Mouse (Mus musculus) embryonic facial prominence, embryonic 12.5 days (tissue): Measurements from ENCODE around the gene Srsf6. TPM values are rescaled to one million over a fixed set of nuclear protein-coding genes. Genes with fewer than 3 reads are reported as not detected.
"Not testable (repeated sequence)": the region's sequence is repeated elsewhere in the genome, so short reads cannot be mapped to it uniquely, and the experiment has no call there.

ENCODE experiments used
- ATAC-seq: fragments of 200-750 bp; cut with Nextera tagmentation; 2 replicates; pipeline ENCODE4 v1.8.0; 2017; ENCODE audit not compliant: insufficient number of reproducible peaks, insufficient read depth, low FRiP score, low TSS enrichment
- H3K27ac ChIP-seq: fragments of 300-500 bp; sonication (generic); 2 replicates; pipeline ENCODE4 v1.5.1; 2016; ENCODE audit warnings: mild to moderate bottlenecking
- H3K27me3 ChIP-seq: fragments of 300-500 bp; sonication (generic); 2 replicates; pipeline ENCODE4 v1.6.1; 2016; ENCODE audit warnings: mild to moderate bottlenecking, moderate library complexity
- H3K36me3 ChIP-seq: fragments of 300-500 bp; sonication (generic); 2 replicates; pipeline ENCODE4 v1.6.1; 2016; ENCODE audit warnings: mild to moderate bottlenecking
- H3K4me1 ChIP-seq: fragments of 300-500 bp; sonication (generic); 2 replicates; pipeline ENCODE4 v1.6.1; 2016
- H3K4me2 ChIP-seq: fragments of 300-500 bp; sonication (generic); replicated peaks from 2 replicates; pipeline ENCODE4 v1.6.1; 2016; ENCODE audit warnings: mild to moderate bottlenecking, moderate library complexity
- H3K4me3 ChIP-seq: fragments of 300-500 bp; sonication (generic); 2 replicates; pipeline ENCODE4 v1.5.1; 2016; ENCODE audit warnings: mild to moderate bottlenecking
- H3K9ac ChIP-seq: fragments of 300-500 bp; sonication (generic); 2 replicates; pipeline ENCODE4 v1.6.1; 2016; ENCODE audit warnings: mild to moderate bottlenecking, moderate library complexity
- H3K9me3 ChIP-seq: fragments of 300-500 bp; sonication (generic); 2 replicates; pipeline ENCODE4 v1.6.1; 2016; ENCODE audit warnings: mild to moderate bottlenecking, moderate library complexity
- WGBS: fragments of 180-500 bp; shearing (Covaris S2); methylation state at CpG from one replicate; pipeline ENCODE4 v1.1.7; 2016; 5-methylcytosine and 5-hydroxymethylcytosine counted together
- polyA plus RNA-seq: library from polyadenylated mRNA; unstranded; fragments of >200 nt; fragmentation: Nextera tagmentation; extraction: Ambion mirVana; gene quantifications from 2 replicates; pipeline ENCODE4 v1.2.1, GENCODE M21; 2016

Srsf6 gene
- polyA plus RNA-seq: 255 and 274 TPM in 2 replicates

GRCm38 (mm10) chr2:162931123-162931673 lies at the start of gene Srsf6:
Srsf6 (plus strand) TSS chr2:162931528.
- Histone ChIP-seq H3K36me3 (peaks cover 34% of the 10 kb centered on the region), H3K9ac (peak within 1 kb of the TSS; percentile 100), H3K27me3 (no peaks in the 10 kb centered on the region), H3K4me1 (peaks cover 8% of the 10 kb centered on the region), H3K4me2 (peak within 1 kb of the TSS; percentile 89), H3K4me3 (peak within 1 kb of the TSS; percentile 100), H3K27ac (peak within 1 kb of the TSS; percentile 97), H3K9me3 (no peaks in the 10 kb centered on the region)
- peak; percentile 86 for ATAC-seq
- 0% methylated on average over 47 of the region's 68 CpGs for WGBS

- ATAC-seq: no peak
- Histone ChIP-seq H3K27ac (no peak overlapping the region), H3K9me3 (no peaks in the 10 kb centered on the region), H3K36me3 (no peaks in the 10 kb centered on the region), H3K4me2 (no peak overlapping the region), H3K4me1 (no peaks in the 10 kb centered on the region), H3K9ac (no peak overlapping the region), H3K27me3 (no peaks in the 10 kb centered on the region), H3K4me3 (no peak overlapping the region)
- 56% methylated on average over 2 of the region's 2 CpGs for WGBS
Measured at GRCm38 (mm10) chr2:162884101-162884500, 47.2 kb upstream of the Srsf6 start.

DNA sequence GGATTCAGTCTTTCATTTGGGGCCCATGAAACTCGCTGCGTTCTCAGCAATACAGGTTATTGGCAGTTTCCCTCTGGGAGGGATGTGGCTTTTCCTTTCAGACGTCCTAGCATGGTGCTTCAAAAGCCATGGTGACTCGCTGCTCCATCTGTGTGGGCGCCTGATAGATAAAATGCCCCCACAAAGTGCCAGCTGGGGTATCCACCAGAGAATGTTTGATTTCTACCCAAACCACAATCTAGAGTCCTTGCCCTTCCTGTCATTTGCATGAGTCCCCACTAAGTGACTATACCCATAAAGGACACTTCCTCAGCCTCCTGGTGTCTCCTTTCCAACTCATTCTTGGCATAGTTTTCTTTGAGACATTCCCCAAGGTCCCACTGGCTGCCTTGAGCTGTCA lies 44.2 kb upstream of the Srsf6 start:
- Histone ChIP-seq H3K27ac (no peak overlapping the region), H3K9me3 (no peaks in the 10 kb centered on the region), H3K36me3 (no peaks in the 10 kb centered on the region), H3K4me1 (no peaks in the 10 kb centered on the region), H3K4me2 (no peak overlapping the region), H3K4me3 (no peak overlapping the region), H3K9ac (no peak overlapping the region), H3K27me3 (no peaks in the 10 kb centered on the region)
- 67% methylated on average over 5 of the region's 5 CpGs for WGBS
- no peak for ATAC-seq

DNA sequence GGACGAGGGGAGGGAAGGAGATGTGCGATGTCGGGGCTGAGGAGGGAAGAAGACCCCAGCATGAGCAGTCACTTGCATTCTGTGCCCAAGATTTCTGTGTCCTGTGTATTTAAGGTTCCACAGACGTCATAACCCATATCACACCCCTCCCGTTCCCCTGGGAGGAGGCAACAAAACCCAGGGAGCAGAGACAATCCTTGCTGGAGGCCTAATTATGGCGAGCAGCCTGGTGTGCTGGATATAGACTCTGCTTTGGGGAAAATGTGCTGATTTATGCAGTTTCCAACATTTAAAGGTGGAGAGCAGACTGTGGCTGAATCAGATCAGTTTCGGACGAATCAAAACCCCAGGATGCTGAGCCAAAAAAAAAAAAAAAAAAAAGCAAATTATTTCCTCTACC lies 42.7 kb upstream of the Srsf6 start:
- no peak overlapping the region for H3K4me2 ChIP-seq
- H3K36me3 ChIP-seq: no peaks in the 10 kb centered on the region
- ATAC-seq: no peak
- H3K4me1 ChIP-seq: no peaks in the 10 kb centered on the region
- no peak overlapping the region for H3K4me3 ChIP-seq
- H3K9me3 ChIP-seq: no peaks in the 10 kb centered on the region
- H3K9ac ChIP-seq: no peak overlapping the region
- no peak overlapping the region for H3K27ac ChIP-seq
- 77% methylated on average over 8 of the region's 8 CpGs for WGBS
- no peaks in the 10 kb centered on the region for H3K27me3 ChIP-seq

- H3K4me2 ChIP-seq: no peak overlapping the region
- H3K27me3 ChIP-seq: no peaks in the 10 kb centered on the region
- WGBS: 70% methylated on average over 7 of the region's 7 CpGs
- no peak overlapping the region for H3K9ac ChIP-seq
- H3K4me3 ChIP-seq: no peak overlapping the region
- no peaks in the 10 kb centered on the region for H3K9me3 ChIP-seq
- no peaks in the 10 kb centered on the region for H3K36me3 ChIP-seq
- H3K4me1 ChIP-seq: no peaks in the 10 kb centered on the region
- no peak overlapping the region for H3K27ac ChIP-seq
- no peak for ATAC-seq
Measured at GRCm38 (mm10) chr2:162889191-162889590, 42.1 kb upstream of the Srsf6 start.

DNA sequence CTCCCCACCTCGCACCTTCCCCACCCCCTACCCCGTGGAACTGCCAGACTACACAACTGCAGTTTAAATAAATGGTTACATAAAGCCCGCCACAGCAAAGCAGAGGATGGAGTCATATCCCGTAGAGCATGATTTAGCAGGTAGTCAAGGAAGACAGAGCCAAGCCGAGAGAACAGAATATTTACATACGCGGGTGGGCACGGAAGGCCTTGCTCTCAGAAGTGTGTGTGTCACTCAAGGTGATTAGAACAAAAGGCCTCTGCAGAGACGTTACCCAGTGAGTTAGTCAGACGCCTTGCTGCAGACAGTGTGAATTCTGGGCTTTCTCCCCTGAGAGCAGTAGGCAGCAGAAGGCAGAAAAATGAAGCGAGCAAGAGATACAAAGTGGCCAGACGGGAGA lies 41.6 kb upstream of the Srsf6 start:
- H3K9ac ChIP-seq: no peak overlapping the region
- no peak overlapping the region for H3K27ac ChIP-seq
- ATAC-seq: no peak
- no peak overlapping the region for H3K4me2 ChIP-seq
- 81% methylated on average over 12 of the region's 12 CpGs for WGBS
- no peak overlapping the region for H3K4me3 ChIP-seq
- no peaks in the 10 kb centered on the region for H3K36me3 ChIP-seq
- H3K27me3 ChIP-seq: no peaks in the 10 kb centered on the region
- H3K4me1 ChIP-seq: no peaks in the 10 kb centered on the region
- no peaks in the 10 kb centered on the region for H3K9me3 ChIP-seq

GRCm38 (mm10) chr2:162892979-162893378 lies 38.3 kb upstream of the Srsf6 start:
- H3K27ac ChIP-seq, H3K9me3 ChIP-seq, H3K9ac ChIP-seq, ATAC-seq, H3K4me2 ChIP-seq, H3K4me3 ChIP-seq, H3K27me3 ChIP-seq, H3K36me3 ChIP-seq, H3K4me1 ChIP-seq: not testable (repeated sequence)
- 91% methylated on average over 3 of the region's 3 CpGs for whole genome bisulfite sequencing

GRCm38 (mm10) chr2:162899256-162899655 lies 32.1 kb upstream of the Srsf6 start:
- not testable (repeated sequence) for H3K4me3 ChIP-seq, H3K27me3 ChIP-seq, ATAC-seq, H3K9me3 ChIP-seq, H3K27ac ChIP-seq, H3K4me1 ChIP-seq, H3K36me3 ChIP-seq, H3K9ac ChIP-seq, H3K4me2 ChIP-seq
- WGBS: 95% methylated on average over 20 of the region's 20 CpGs

GRCm38 (mm10) chr2:162899880-162900589 lies 31.3 kb upstream of the Srsf6 start:
- no peaks in the 10 kb centered on the region for H3K9me3 ChIP-seq
- no peak overlapping the region for H3K27ac ChIP-seq
- no peak overlapping the region for H3K9ac ChIP-seq
- no peak overlapping the region for H3K4me2 ChIP-seq
- H3K27me3 ChIP-seq: no peaks in the 10 kb centered on the region
- ATAC-seq: no peak
- 76% methylated on average over 12 of the region's 12 CpGs for WGBS
- no peaks in the 10 kb centered on the region for H3K36me3 ChIP-seq
- no peaks in the 10 kb centered on the region for H3K4me1 ChIP-seq
- no peak overlapping the region for H3K4me3 ChIP-seq

DNA sequence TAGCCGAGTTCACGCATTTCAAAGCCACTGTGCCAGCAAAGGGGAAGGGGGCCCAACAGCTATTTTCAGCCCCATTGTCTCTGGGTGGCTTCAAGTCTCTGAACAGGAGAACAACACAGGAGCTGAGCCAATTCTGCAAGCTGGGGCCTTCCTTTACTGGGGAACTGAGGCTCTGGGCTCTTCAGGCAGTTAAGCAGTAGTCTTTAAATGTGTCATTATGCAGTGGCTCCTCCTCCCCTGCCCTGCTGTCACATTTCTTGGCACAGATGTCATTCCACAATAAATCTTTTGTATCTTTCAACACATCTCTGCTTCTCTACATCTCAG lies 30.8 kb upstream of the Srsf6 start:
- no peaks in the 10 kb centered on the region for H3K27me3 ChIP-seq
- no peak overlapping the region for H3K4me3 ChIP-seq
- H3K27ac ChIP-seq: no peak overlapping the region
- H3K36me3 ChIP-seq: no peaks in the 10 kb centered on the region
- H3K4me2 ChIP-seq: no peak overlapping the region
- ATAC-seq: no peak
- H3K4me1 ChIP-seq: no peaks in the 10 kb centered on the region
- no peaks in the 10 kb centered on the region for H3K9me3 ChIP-seq
- 40% methylated on average over 2 of the region's 2 CpGs for WGBS
- no peak overlapping the region for H3K9ac ChIP-seq

- Histone ChIP-seq H3K4me1 (no peaks in the 10 kb centered on the region), H3K36me3 (no peaks in the 10 kb centered on the region), H3K27me3 (no peaks in the 10 kb centered on the region), H3K4me2 (no peak overlapping the region), H3K9ac (no peak overlapping the region), H3K27ac (no peak overlapping the region), H3K9me3 (no peaks in the 10 kb centered on the region), H3K4me3 (no peak overlapping the region)
- no peak for ATAC-seq
- 61% methylated on average over 4 of the region's 4 CpGs for WGBS
Measured at GRCm38 (mm10) chr2:162905902-162906301, 25.4 kb upstream of the Srsf6 start.

DNA sequence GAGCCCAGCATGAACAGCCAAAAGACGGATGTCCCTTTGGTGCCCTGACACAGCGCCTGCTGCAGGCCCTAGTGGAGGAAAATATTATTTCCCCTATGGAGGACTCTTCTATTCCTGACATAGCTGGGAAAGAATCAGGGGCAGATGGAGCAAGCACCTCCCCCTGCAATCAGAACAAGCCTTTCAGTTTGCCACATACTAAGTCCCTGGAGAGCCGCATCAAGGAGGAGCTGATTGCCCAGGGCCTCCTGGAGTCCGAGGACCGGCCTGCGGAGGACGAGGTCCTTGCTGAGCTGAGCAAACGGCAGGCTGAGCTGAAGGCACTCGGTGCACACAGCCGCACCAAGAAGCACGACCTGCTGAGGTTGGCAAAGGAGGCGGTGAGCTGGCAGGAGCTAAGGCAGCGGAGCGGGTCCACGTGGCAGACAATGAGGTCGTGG lies 23.3 kb upstream of the Srsf6 start:
- no peak overlapping the region for H3K4me2 ChIP-seq
- no peak overlapping the region for H3K9ac ChIP-seq
- no peak overlapping the region for H3K27ac ChIP-seq
- WGBS: 51% methylated on average over 16 of the region's 16 CpGs
- ATAC-seq: no peak
- no peaks in the 10 kb centered on the region for H3K36me3 ChIP-seq
- no peaks in the 10 kb centered on the region for H3K4me1 ChIP-seq
- no peaks in the 10 kb centered on the region for H3K27me3 ChIP-seq
- H3K9me3 ChIP-seq: no peaks in the 10 kb centered on the region
- no peak overlapping the region for H3K4me3 ChIP-seq
